10 mouse cellular contexts compared by ENCODE assay signal in the genomic region with DNA sequence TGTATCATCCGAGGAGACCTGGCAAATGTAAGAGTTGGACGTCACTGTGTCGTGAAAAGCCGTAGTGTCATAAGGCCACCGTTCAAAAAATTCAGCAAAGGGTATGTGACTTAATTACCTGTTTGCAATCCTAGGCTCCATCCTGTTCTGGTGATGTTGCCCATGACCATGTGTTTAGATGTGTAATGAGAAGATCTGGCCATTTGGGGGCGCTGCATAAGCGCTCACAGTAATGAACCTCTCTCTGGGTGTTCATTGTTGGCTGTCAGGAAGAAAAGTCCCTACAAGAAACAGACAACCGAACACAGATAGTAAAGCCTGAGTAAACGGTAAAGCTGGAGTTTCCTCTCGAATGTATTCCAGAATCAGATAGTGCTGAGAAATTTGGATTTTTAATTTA. TPM values are rescaled to one million over a fixed set of nuclear protein-coding genes. Genes with fewer than 3 reads are reported as not detected.
DNase-seq lines count a peak whose midpoint lies in the region; ATAC-seq lines count a peak whose summit lies in the region.
"Had no signal": no experiment of that assay in that cellular context is flagged by ENCODE, and none has a peak within 500 bp of the region (broad histone marks: within the 10 kb centered on the region; RNA-seq: fewer than 3 reads in every experiment).

No protein-coding gene starts in this region.

- H3K27ac ChIP-seq in heart, embryonic 12.5 days (ENCODE audit: poor library complexity, severe bottlenecking) = no peak overlapping the region

- H3K9ac ChIP-seq in heart, embryonic 12.5 days = no peak overlapping the region

- H3K36me3 ChIP-seq in heart, embryonic 12.5 days = peaks cover 56% of the 10 kb centered on the region

- WGBS in heart, embryonic 12.5 days = 70% methylated on average over 10 of the region's 10 CpGs

- no peak for ATAC-seq in heart, embryonic 12.5 days (ENCODE audit: insufficient number of reproducible peaks, low FRiP score)
- ATAC-seq in megakaryocyte, adult 5-6 weeks (ENCODE audit: poor library complexity, severe bottlenecking) = no peak

- H3K4me2 ChIP-seq in heart, embryonic 12.5 days = no peak overlapping the region

- H3K9me3 ChIP-seq in heart, embryonic 12.5 days (replicated peaks) = no peaks in the 10 kb centered on the region

- DNase-seq in heart, postnatal 4 days = peak; percentile 16
- peak; percentile 8 for DNase-seq in spleen, adult 12 weeks (ENCODE audit: low spot score)
- no peak for DNase-seq in spleen, postnatal 14 days (ENCODE audit: low spot score in 2 of 2)
- peak; percentile 26 for DNase-seq in embryo, embryonic 10.5 days (ENCODE audit: low spot score)
- peak; percentile 20 for DNase-seq in thymus, postnatal 14 days
- DNase-seq in adrenal gland, postnatal 25 days = no peak
- DNase-seq: layer of hippocampus, postnatal 36 days had no signal

- H3K4me3 ChIP-seq in heart, embryonic 12.5 days = no peak overlapping the region
- H3K4me3 ChIP-seq: myocyte had no signal

- no peaks in the 10 kb centered on the region for H3K27me3 ChIP-seq in heart, embryonic 12.5 days (replicated peaks)

- peaks cover 6% of the 10 kb centered on the region for H3K4me1 ChIP-seq in heart, embryonic 12.5 days (replicated peaks)

RNA-seq across cellular contexts. Expression of a gene that starts 2.2 kb away (rescaled TPM):
- total RNA-seq in heart, postnatal 4 days (2021) = 10 to 100 TPM; 35.1 to 36.2 TPM
- 70.1 and 73.9 TPM in 2 replicates for polyA plus RNA-seq in heart, embryonic 12.5 days (2016; fragmentation: Nextera tagmentation; extraction: Ambion mirVana)
- total RNA-seq in adrenal gland, postnatal 25 days (2021) = 60.0 and 77.0 TPM in 2 replicates
- 64.7 and 75.2 TPM in 2 replicates for total RNA-seq in megakaryocyte, adult 5-6 weeks (2015)
- 81.3 and 94.4 TPM in 2 replicates for total RNA-seq in megakaryocyte, adult 5-6 weeks (2017)

RNA-seq across cellular contexts. Expression of a gene that starts 2.3 kb away (rescaled TPM):
- total RNA-seq in heart, postnatal 4 days (2021) = 1 to 10 TPM; 4.0 to 4.2 TPM
- 13.2 and 14.1 TPM in 2 replicates for polyA plus RNA-seq in heart, embryonic 12.5 days (2016; fragmentation: Nextera tagmentation; extraction: Ambion mirVana)
- 2.8 and 3.2 TPM in 2 replicates for total RNA-seq in adrenal gland, postnatal 25 days (2021)
- 15.4 and 15.7 TPM in 2 replicates for total RNA-seq in megakaryocyte, adult 5-6 weeks (2015)
- 8.1 and 11.5 TPM in 2 replicates for total RNA-seq in megakaryocyte, adult 5-6 weeks (2017)

RNA-seq across cellular contexts. Expression of a gene that starts 24.2 kb away (rescaled TPM):
- 10 to 100 TPM; 36.0 to 42.6 TPM for total RNA-seq in heart, postnatal 4 days (2021)
- polyA plus RNA-seq in heart, embryonic 12.5 days (2016; fragmentation: Nextera tagmentation; extraction: Ambion mirVana) = 103 and 112 TPM in 2 replicates
- total RNA-seq in adrenal gland, postnatal 25 days (2021) = 8.1 and 10.2 TPM in 2 replicates
- 46.9 and 48.0 TPM in 2 replicates for total RNA-seq in megakaryocyte, adult 5-6 weeks (2015)
- total RNA-seq in megakaryocyte, adult 5-6 weeks (2017) = 52.6 and 60.9 TPM in 2 replicates

RNA-seq across cellular contexts. Expression of a gene that starts 33.4 kb away (rescaled TPM):
- total RNA-seq in heart, postnatal 4 days (2021) = 1,000 to 10,000 TPM; 1,113 to 1,195 TPM
- polyA plus RNA-seq in heart, embryonic 12.5 days (2016; fragmentation: Nextera tagmentation; extraction: Ambion mirVana) = 1,263 and 1,284 TPM in 2 replicates
- total RNA-seq in adrenal gland, postnatal 25 days (2021) = 407 and 491 TPM in 2 replicates
- total RNA-seq in megakaryocyte, adult 5-6 weeks (2015) = 128 and 133 TPM in 2 replicates
- total RNA-seq in megakaryocyte, adult 5-6 weeks (2017) = 36.2 and 69.0 TPM in 2 replicates

RNA-seq across cellular contexts. Expression of a gene that starts 50.9 kb away (rescaled TPM):
- total RNA-seq in heart, postnatal 4 days (2021) = not detected
- not detected in 2 replicates for polyA plus RNA-seq in heart, embryonic 12.5 days (2016; fragmentation: Nextera tagmentation; extraction: Ambion mirVana)
- 0.15 TPM in 1 of 2 replicates, not detected in the other for total RNA-seq in adrenal gland, postnatal 25 days (2021)
- not detected in 2 replicates for total RNA-seq in megakaryocyte, adult 5-6 weeks (2015)
- total RNA-seq in megakaryocyte, adult 5-6 weeks (2017) = not detected in 2 replicates
- polyA plus RNA-seq: myocyte had no signal

Comparison
In these comparisons a context has a peak if more than half of its experiments do, and no peak if none do; other contexts are left out.
1. DNase-seq: peak in heart, postnatal 4 days (single experiment), spleen, adult 12 weeks (single experiment), embryo, embryonic 10.5 days (single experiment) and thymus, postnatal 14 days (single experiment); none in spleen, postnatal 14 days (0 of 2) and adrenal gland, postnatal 25 days (single experiment).